Mouse (Mus musculus) kidney, postnatal 0 days (tissue): ENCODE data around the gene Mael. TPM values are rescaled to one million over a fixed set of nuclear protein-coding genes. Genes with fewer than 3 reads are reported as not detected.

Source experiments
- ATAC-seq: fragments of 200-750 bp; cut with Nextera tagmentation; replicated peaks from 2 replicates; pipeline ENCODE4 v1.8.0; 2017; ENCODE audit warnings: low read depth, moderate number of reproducible peaks, moderate TSS enrichment, moderate library complexity; ENCODE audit not compliant: low FRiP score
- DNase-seq: peaks from one replicate; pipeline ENCODE4 v3.0.0-alpha.2; 2016; ENCODE audit warnings: low spot score
- H3K27ac ChIP-seq: fragments of 300-500 bp; sonication (generic); 2 replicates; pipeline ENCODE4 v1.5.1; 2014; ENCODE audit warnings: mild to moderate bottlenecking
- H3K27me3 ChIP-seq: fragments of 300-500 bp; sonication (generic); 2 replicates; pipeline ENCODE4 v1.6.1; 2014; ENCODE audit warnings: low read length, mixed read lengths; ENCODE audit not compliant: insufficient read depth
- H3K36me3 ChIP-seq: fragments of 300-500 bp; sonication (generic); 2 replicates; pipeline ENCODE4 v1.6.1; 2014; ENCODE audit warnings: low read length, mixed read lengths; ENCODE audit not compliant: insufficient read depth
- H3K4me1 ChIP-seq: fragments of 300-500 bp; sonication (generic); replicated peaks from 2 replicates; pipeline ENCODE4 v1.6.1; 2014; ENCODE audit warnings: antibody characterized with exemption, low read length, mixed read lengths; ENCODE audit not compliant: insufficient read depth
- H3K4me2 ChIP-seq: fragments of 300-500 bp; sonication (generic); 2 replicates; pipeline ENCODE4 v1.6.1; 2014; ENCODE audit warnings: mild to moderate bottlenecking, low read length, moderate library complexity, mixed read lengths
- H3K4me3 ChIP-seq: fragments of 300-500 bp; sonication (generic); replicated peaks from 2 replicates; pipeline ENCODE4 v1.5.1; 2014; ENCODE audit warnings: low read depth, low read length
- H3K9ac ChIP-seq: fragments of 300-500 bp; sonication (generic); 2 replicates; pipeline ENCODE4 v1.6.1; 2014; ENCODE audit warnings: low read depth, low read length
- H3K9me3 ChIP-seq: fragments of 300-500 bp; sonication (generic); replicated peaks from 2 replicates; pipeline ENCODE4 v1.6.1; 2016; ENCODE audit warnings: low read length, inconsistent platforms, mixed read lengths
- CTCF ChIP-seq: IDR thresholded peaks from 2 replicates; pipeline ENCODE4 v1.5.1; 2016; ENCODE audit warnings: antibody characterized with exemption, low read depth, mild to moderate bottlenecking, moderate library complexity
- WGBS: fragments of 180-500 bp; shearing (Covaris S2); extraction: QIAGEN DNeasy Blood & Tissue Kit; methylation state at CpG from one replicate; pipeline ENCODE4 v1.1.7; 2014; 5-methylcytosine and 5-hydroxymethylcytosine counted together
- polyA plus RNA-seq: library from polyadenylated mRNA; unstranded; fragments of >200 nt; fragmentation: Nextera tagmentation; extraction: Ambion mirVana; gene quantifications from 2 replicates; pipeline ENCODE4 v1.2.1, GENCODE M21; 2015

Mael gene
- polyA plus RNA-seq, 1 experiment from 2014 or later: not detected

GRCm38 (mm10) chr1:166153351-166154120, 85.0 kb downstream of the Mael start:
- TF ChIP-seq CTCF: peak; percentile 96
- Histone ChIP-seq H3K4me3 (no peak overlapping the region), H3K36me3 (no peaks in the 10 kb centered on the region), H3K9me3 (no peaks in the 10 kb centered on the region), H3K4me2 (peak overlapping the region; percentile 45), H3K9ac (no peak overlapping the region), H3K27ac (no peak overlapping the region), H3K4me1 (no peaks in the 10 kb centered on the region), H3K27me3 (no peaks in the 10 kb centered on the region)
- peak; percentile 92 for DNase-seq
- ATAC-seq: no peak; the same call in 1 of the 2 replicates
- 10% methylated on average over 18 of the region's 18 CpGs for WGBS

- TF ChIP-seq CTCF: no peak
- Histone ChIP-seq H3K9me3 (no peaks in the 10 kb centered on the region), H3K27me3 (no peaks in the 10 kb centered on the region), H3K9ac (no peak overlapping the region), H3K4me1 (no peaks in the 10 kb centered on the region), H3K4me2 (no peak overlapping the region), H3K4me3 (no peak overlapping the region), H3K27ac (no peak overlapping the region), H3K36me3 (no peaks in the 10 kb centered on the region)
- WGBS: 88% methylated on average over 10 of the region's 10 CpGs
- ATAC-seq (no peak), DNase-seq (no peak)
These were observed 86.5 kb downstream of the Mael start for GRCm38 (mm10) chr1:166152034-166152433.

- H3K9me3 ChIP-seq: no peaks in the 10 kb centered on the region
- no peaks in the 10 kb centered on the region for H3K36me3 ChIP-seq
- TF ChIP-seq CTCF: peak; percentile 45; the same call in 1 of the 2 replicates
- no peak overlapping the region for H3K4me3 ChIP-seq
- 53% methylated on average over 11 of the region's 11 CpGs for WGBS
- no peak overlapping the region for H3K27ac ChIP-seq
- ATAC-seq: no peak
- no peaks in the 10 kb centered on the region for H3K4me1 ChIP-seq
- H3K27me3 ChIP-seq: no peaks in the 10 kb centered on the region
- H3K9ac ChIP-seq: no peak overlapping the region
- H3K4me2 ChIP-seq: no peak overlapping the region
- peak; percentile 49 for DNase-seq
These were observed 87.2 kb downstream of the Mael start for GRCm38 (mm10) chr1:166151341-166151740.

Other genes with a start within 250 kb of the Mael start
- gene Pou2f1, start 236.1 kb downstream of the Mael start, polyA plus RNA-seq: 11.6 and 11.7 TPM in 2 replicates
- gene Dusp27, start 110.8 kb downstream of the Mael start, polyA plus RNA-seq: 0.08 and 0.12 TPM in 2 replicates
- gene Gpa33, start 108.5 kb downstream of the Mael start, polyA plus RNA-seq: 0.94 and 1.1 TPM in 2 replicates
- gene Ildr2, start 15.4 kb upstream of the Mael start, polyA plus RNA-seq: 3.1 and 3.2 TPM in 2 replicates
- 40.9 and 42.6 TPM in 2 replicates for gene Tada1, start 140.3 kb upstream of the Mael start, polyA plus RNA-seq
- gene Pogk, start 171.1 kb upstream of the Mael start, polyA plus RNA-seq: 7.3 and 7.7 TPM in 2 replicates